Comparison of ENCODE assay signal across 23 mouse cellular contexts in genomic region chr8:84949753-84950152, GRCm38 (mm10). TPM values are rescaled to one million over a fixed set of nuclear protein-coding genes. Genes with fewer than 3 reads are reported as not detected.
"Had no signal": no experiment of that assay in that cellular context is flagged by ENCODE, and none has a peak within 500 bp of the region (broad histone marks: within the 10 kb centered on the region; RNA-seq: fewer than 3 reads in every experiment).

No protein-coding gene starts in this region.

- H3K4me2 ChIP-seq: intestine, embryonic 15.5 days; limb, embryonic 13.5 days; liver, embryonic 13.5 days; lung, embryonic 14.5 days; stomach, embryonic 15.5 days had no signal

- H3K9ac ChIP-seq: intestine, embryonic 15.5 days; limb, embryonic 13.5 days; liver, embryonic 13.5 days; liver, postnatal 0 days; lung, embryonic 14.5 days; stomach, embryonic 15.5 days had no signal

- H3K36me3 ChIP-seq: intestine, embryonic 15.5 days; limb, embryonic 10.5 days; limb, embryonic 13.5 days; liver, embryonic 13.5 days; stomach, embryonic 15.5 days had no signal

- H3K4me3 ChIP-seq: intestine, embryonic 15.5 days; limb, embryonic 10.5 days; limb, embryonic 13.5 days; liver, embryonic 13.5 days; myocyte; stomach, embryonic 15.5 days had no signal

- DNase-seq: kidney, adult 11 months; kidney, adult 9 months; kidney, postnatal 25 days; liver; liver, embryonic 13.5 days; liver, postnatal 0 days; lung, embryonic 14.5 days; midbrain, embryonic 14.5 days; right cerebral cortex, postnatal 25 days; spleen, adult 18-20 months; thymus, postnatal 25 days had no signal

- ATAC-seq: intestine, embryonic 15.5 days; liver, postnatal 0 days; lung, postnatal 0 days had no signal

- H3K27ac ChIP-seq: intestine, embryonic 15.5 days; limb, embryonic 10.5 days; limb, embryonic 13.5 days; liver, embryonic 13.5 days; macrophage; stomach, embryonic 15.5 days had no signal

- H3K9me3 ChIP-seq: intestine, embryonic 15.5 days; limb, embryonic 10.5 days; limb, embryonic 13.5 days; liver, embryonic 13.5 days; stomach, embryonic 15.5 days had no signal

RNA-seq across cellular contexts. Expression of gene Rtbdn, which starts 3.0 kb away (rescaled TPM):
- polyA plus RNA-seq: large intestine, adult 2 months; liver, postnatal 0 days; lung, embryonic 14.5 days; lung, postnatal 0 days; macrophage; myocyte had no signal

RNA-seq across cellular contexts. Expression of gene Mast1, which starts 12.6 kb away (rescaled TPM):
- polyA plus RNA-seq: myocyte had no signal

RNA-seq across cellular contexts. Expression of gene Gm49661, which starts 19.5 kb away (rescaled TPM):
- polyA plus RNA-seq: intestine, embryonic 15.5 days; kidney, embryonic 16.5 days; limb, embryonic 10.5 days; limb, embryonic 13.5 days; liver, embryonic 13.5 days; liver, postnatal 0 days; lung, embryonic 14.5 days; macrophage; midbrain, embryonic 14.5 days; myocyte; neural tube, embryonic 11.5 days; neural tube, embryonic 14.5 days; stomach, embryonic 15.5 days; thymus, postnatal 0 days had no signal
